ENCODE assay signal across 10 mouse cellular contexts in genomic region chr19:32118496-32118895, GRCm38 (mm10).
"Had no signal": no experiment of that assay in that cellular context is flagged by ENCODE, and none has a peak within 500 bp of the region (broad histone marks: within the 10 kb centered on the region; RNA-seq: fewer than 3 reads in every experiment).

No protein-coding gene starts in this region.

- ATAC-seq: liver, postnatal 0 days; midbrain, embryonic 16.5 days had no signal

- DNase-seq: liver, embryonic 13.5 days; liver, postnatal 0 days; midbrain, embryonic 14.5 days; right cerebral cortex, postnatal 25 days; right cerebral cortex, postnatal 4 days; spleen, adult 18-20 months; thymus, adult 2 months; thymus, postnatal 25 days; thymus, postnatal 4 days had no signal
